Mouse (Mus musculus): ENCODE measurements around the gene Gfpt2.

DNA sequence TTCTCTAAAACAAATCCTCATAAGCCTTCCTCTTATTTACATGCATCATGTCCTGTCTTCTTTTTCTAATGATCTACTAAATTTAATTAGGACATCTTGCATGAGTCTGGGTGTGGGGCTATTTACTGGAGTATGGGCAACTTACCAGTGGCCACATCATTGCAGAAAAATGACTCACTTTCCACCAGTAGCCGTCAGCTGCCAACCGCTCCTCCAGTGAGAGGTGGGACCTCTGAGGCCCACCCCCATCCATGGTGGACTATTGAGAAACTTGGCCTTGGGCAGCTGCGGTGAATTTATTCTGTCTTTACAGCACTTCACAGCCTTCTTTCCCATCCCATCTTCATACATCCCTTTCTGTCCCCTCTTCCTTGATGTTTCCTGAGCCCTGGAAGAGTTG, 35.9 kb upstream of the Gfpt2 start:
- TF ChIP-seq CTCF (IDR thresholded peaks at IDR 0.05; ENCODE audit: low read depth, low read length) (no peak), POLR2A (IDR thresholded peaks at IDR 0.05; ENCODE audit: borderline replicate concordance, low read depth, low read length) (no peak)

All from bone marrow macrophage, adult 2 months (primary cell).